In genomic region chr11:89060423-89061089, GRCm38 (mm10) we compare ENCODE assay signal across 8 mouse cellular contexts. TPM values are rescaled to one million over a fixed set of nuclear protein-coding genes. Genes with fewer than 3 reads are reported as not detected.
A peak's percentile ranks its signal among the peaks of the same experiment; 100 is the strongest.
DNase-seq lines count a peak whose midpoint lies in the region; ATAC-seq lines count a peak whose summit lies in the region.

No protein-coding gene starts in this region.

- H3K4me2 ChIP-seq in hindbrain, embryonic 13.5 days: peak overlapping the region; percentile 79

- ATAC-seq in hindbrain, embryonic 13.5 days (ENCODE audit: low FRiP score): peak; percentile 96

- peak overlapping the region; percentile 84 for H3K4me3 ChIP-seq in hindbrain, embryonic 13.5 days

- no peaks in the 10 kb centered on the region for H3K27me3 ChIP-seq in hindbrain, embryonic 13.5 days

- H3K9me3 ChIP-seq in hindbrain, embryonic 13.5 days: no peaks in the 10 kb centered on the region

- peaks cover 32% of the 10 kb centered on the region for H3K4me1 ChIP-seq in hindbrain, embryonic 13.5 days (replicated peaks)

- peak overlapping the region; percentile 78 for H3K27ac ChIP-seq in hindbrain, embryonic 13.5 days

- peak; percentile 95 for DNase-seq in Muller cell, postnatal 12 days (ENCODE audit: inconsistent ontology term)
- peak; percentile 97 for DNase-seq in cerebellum, adult 9-11 months
- DNase-seq in frontal cortex, postnatal 10 days (ENCODE audit: low spot score in 2 of 2): peak; percentile 90 to 92
- DNase-seq in layer of hippocampus, postnatal 25 days (ENCODE audit: extremely low spot score in 1 of 2, low spot score in 1 of 2): peak; percentile 68 to 75
- peak; percentile 94 for DNase-seq in lung, postnatal 25 days (ENCODE audit: low spot score)
- peak; percentile 90 for DNase-seq in retina, embryonic 14.5 days (ENCODE audit: low spot score)
- DNase-seq in thymus, postnatal 4 days: peak; percentile 98

- H3K9ac ChIP-seq in hindbrain, embryonic 13.5 days: peak overlapping the region; percentile 87

- WGBS in hindbrain, embryonic 13.5 days: under 1% methylated on average over 63 of the region's 63 CpGs

- no peaks in the 10 kb centered on the region for H3K36me3 ChIP-seq in hindbrain, embryonic 13.5 days

RNA-seq across cellular contexts. Expression of gene Dgke, which starts 6.1 kb away (rescaled TPM):
- 14.8 and 15.6 TPM in 2 replicates for polyA plus RNA-seq in hindbrain, embryonic 13.5 days (2015; fragmentation: Nextera tagmentation; extraction: Ambion mirVana)
- 10 to 100 TPM; 41.6 to 42.8 TPM for total RNA-seq in layer of hippocampus, postnatal 25 days (2021)

RNA-seq across cellular contexts. Expression of gene Gm525, which starts 13.1 kb away (rescaled TPM):
- not detected in 2 replicates for polyA plus RNA-seq in hindbrain, embryonic 13.5 days (2015; fragmentation: Nextera tagmentation; extraction: Ambion mirVana)
- not detected for total RNA-seq in layer of hippocampus, postnatal 25 days (2021)

Comparison
In these comparisons a context has a peak if more than half of its experiments do, and no peak if none do; other contexts are left out.
1. Peak in every context shown above with its lines: DNase-seq, ATAC-seq, H3K4me3 ChIP-seq and H3K27ac ChIP-seq.